Mouse (Mus musculus): ENCODE measurements around the gene Inpp5k. TPM values are rescaled to one million over a fixed set of nuclear protein-coding genes. Genes with fewer than 3 reads are reported as not detected.

Inpp5k gene
- polyA plus RNA-seq, 1 experiment from 2014 or later, result 17.6 TPM

DNA sequence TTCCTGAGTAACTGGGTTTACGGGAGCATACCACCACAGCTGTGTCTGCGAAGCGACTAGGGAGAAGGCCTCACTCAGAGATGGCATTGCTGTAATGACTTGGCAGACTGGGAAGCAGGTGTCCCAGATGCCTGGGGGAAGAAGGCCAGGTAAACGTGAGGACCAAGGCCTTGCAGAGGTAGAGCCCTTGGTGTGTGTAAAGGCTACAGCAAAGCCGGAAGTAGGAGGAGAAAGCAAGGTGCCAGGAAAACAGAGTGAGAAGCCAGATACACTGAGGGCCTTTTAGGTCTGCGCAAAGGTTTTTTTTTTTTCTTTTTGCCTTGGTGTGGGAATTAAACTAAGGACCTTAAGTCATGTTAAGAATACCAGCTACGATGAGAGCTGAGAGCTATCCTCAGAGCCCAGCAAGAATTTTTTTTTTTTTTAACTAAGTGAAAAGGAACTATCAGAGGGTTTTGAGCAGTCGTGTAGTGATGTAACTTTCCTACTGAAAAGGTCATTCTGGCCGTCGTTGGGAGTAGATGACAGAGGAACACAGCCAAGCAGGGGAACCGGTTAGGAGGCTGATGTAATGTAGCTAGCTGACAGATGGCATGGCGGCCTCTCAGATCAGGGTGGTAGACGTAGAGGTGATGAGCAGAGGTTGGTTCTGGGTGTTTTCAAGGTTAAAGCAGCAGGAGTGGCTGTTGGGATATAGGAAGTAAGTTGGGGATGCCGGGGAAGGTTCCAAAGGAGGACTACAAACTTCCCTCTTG is 28.4 kb downstream of the Inpp5k start:
- peaks cover 43% of the 10 kb centered on the region for H3K36me3 ChIP-seq

GRCm38 (mm10) chr11:75660081-75660590 is 29.3 kb downstream of the Inpp5k start:
- no peak overlapping the region for H3K4me3 ChIP-seq
- H3K27ac ChIP-seq, result no peak overlapping the region
- DNase-seq (ENCODE audit: low spot score), result no peak
- H3K9me3 ChIP-seq (replicated peaks), result no peaks in the 10 kb centered on the region
- H3K27me3 ChIP-seq (ENCODE audit: low read depth, poor library complexity, severe bottlenecking), result peaks cover 17% of the 10 kb centered on the region
- peaks cover 20% of the 10 kb centered on the region for H3K4me1 ChIP-seq
- H3K36me3 ChIP-seq, result peaks cover 45% of the 10 kb centered on the region
- 96% methylated on average over 12 of the region's 12 CpGs for WGBS

More for the DNA sequence above, 28.4 kb downstream of the Inpp5k start:
- no peak overlapping the region for H3K27ac ChIP-seq
- peaks cover 27% of the 10 kb centered on the region for H3K27me3 ChIP-seq (ENCODE audit: low read depth, poor library complexity, severe bottlenecking)
- no peaks in the 10 kb centered on the region for H3K9me3 ChIP-seq (replicated peaks)
- WGBS, result 83% methylated on average over 14 of the region's 14 CpGs
- no peak overlapping the region for H3K4me3 ChIP-seq
- DNase-seq (ENCODE audit: low spot score), result no peak
- H3K4me1 ChIP-seq, result peaks cover 29% of the 10 kb centered on the region

DNA sequence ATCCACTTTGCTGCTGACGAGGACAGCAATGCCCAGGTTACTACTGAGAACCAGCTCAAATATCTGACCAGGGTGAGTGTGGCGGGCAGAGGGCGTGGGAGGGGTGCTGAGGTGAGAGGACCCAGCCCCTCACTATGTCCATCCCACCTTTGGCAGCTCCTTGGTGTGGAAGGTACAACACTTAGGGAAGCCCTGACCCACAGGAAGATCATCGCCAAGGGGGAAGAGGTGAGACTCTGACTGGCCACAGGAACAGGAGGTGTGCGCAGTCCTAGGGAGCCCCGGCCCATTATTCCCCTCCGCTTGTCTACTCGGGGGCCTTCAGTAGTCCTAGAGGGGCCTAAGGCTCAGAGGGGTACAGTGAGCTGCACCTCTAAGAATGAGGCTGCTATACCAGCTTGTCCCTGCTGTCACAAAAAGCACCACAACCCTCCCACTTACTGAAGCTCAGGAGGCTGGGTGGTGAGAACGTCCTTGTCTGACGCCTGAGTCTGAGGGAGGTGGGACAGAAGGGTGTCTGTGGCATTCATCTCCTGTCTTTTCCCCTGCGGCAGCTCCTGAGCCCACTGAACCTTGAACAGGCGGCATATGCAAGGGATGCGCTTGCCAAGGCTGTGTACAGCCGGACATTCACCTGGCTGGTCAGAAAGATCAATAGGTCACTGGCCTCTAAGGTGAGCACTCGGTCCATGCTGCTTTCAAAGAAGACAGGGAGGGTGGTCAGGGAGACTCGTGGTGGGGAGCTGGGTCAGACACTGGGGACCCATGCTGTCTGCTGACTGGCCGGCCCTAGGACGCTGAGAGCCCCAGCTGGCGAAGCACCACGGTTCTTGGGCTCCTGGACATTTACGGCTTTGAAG is 30.4 kb downstream of the Inpp5k start:
- no peak overlapping the region for H3K4me3 ChIP-seq
- H3K36me3 ChIP-seq, result peaks cover 55% of the 10 kb centered on the region
- DNase-seq (ENCODE audit: low spot score), result no peak
- no peak overlapping the region for H3K27ac ChIP-seq
- peaks cover 11% of the 10 kb centered on the region for H3K4me1 ChIP-seq
- H3K9me3 ChIP-seq (replicated peaks), result no peaks in the 10 kb centered on the region
- H3K27me3 ChIP-seq (ENCODE audit: low read depth, poor library complexity, severe bottlenecking), result peaks cover 12% of the 10 kb centered on the region
- 90% methylated on average over 21 of the region's 21 CpGs for WGBS

DNA sequence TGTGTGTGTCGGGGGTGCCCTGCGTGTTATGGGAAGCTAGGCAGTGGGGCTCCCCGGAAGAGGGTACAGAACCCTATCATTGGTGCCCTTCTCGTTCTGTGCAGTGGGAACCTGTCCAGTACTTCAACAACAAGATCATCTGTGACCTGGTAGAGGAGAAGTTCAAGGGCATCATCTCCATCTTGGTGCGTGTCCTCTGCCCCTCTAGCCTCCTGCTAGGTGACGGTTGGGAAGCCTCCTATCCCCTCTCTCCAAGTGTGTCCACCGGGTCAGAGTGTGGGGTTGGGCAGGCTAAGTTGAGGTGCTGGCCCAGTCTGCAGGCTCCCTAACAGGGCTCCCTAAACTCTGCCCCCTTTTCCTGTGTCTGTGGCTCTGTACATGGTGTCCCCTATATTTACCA is 31.3 kb downstream of the Inpp5k start:
- DNase-seq (ENCODE audit: low spot score), result no peak
- no peak overlapping the region for H3K27ac ChIP-seq
- peaks cover under 1% of the 10 kb centered on the region for H3K4me1 ChIP-seq
- peaks cover 5% of the 10 kb centered on the region for H3K27me3 ChIP-seq (ENCODE audit: low read depth, poor library complexity, severe bottlenecking)
- H3K9me3 ChIP-seq (replicated peaks), result no peaks in the 10 kb centered on the region
- peaks cover 62% of the 10 kb centered on the region for H3K36me3 ChIP-seq
- WGBS, result 93% methylated on average over 7 of the region's 7 CpGs
- H3K4me3 ChIP-seq, result no peak overlapping the region

- Histone ChIP-seq H3K4me1 (no peaks in the 10 kb centered on the region), H3K27me3 (ENCODE audit: low read depth, poor library complexity, severe bottlenecking) (no peaks in the 10 kb centered on the region), H3K9me3 (replicated peaks) (no peaks in the 10 kb centered on the region), H3K36me3 (peaks cover 71% of the 10 kb centered on the region), H3K27ac (no peak overlapping the region), H3K4me3 (no peak overlapping the region)
- DNase-seq (ENCODE audit: low spot score), result no peak
- WGBS, result 92% methylated on average over 6 of the region's 6 CpGs
Measured at GRCm38 (mm10) chr11:75666296-75666695, 35.5 kb downstream of the Inpp5k start.

GRCm38 (mm10) chr11:75668621-75669020 is 37.8 kb downstream of the Inpp5k start:
- Histone ChIP-seq H3K36me3 (peaks cover 68% of the 10 kb centered on the region), H3K27ac (no peak overlapping the region), H3K27me3 (ENCODE audit: low read depth, poor library complexity, severe bottlenecking) (no peaks in the 10 kb centered on the region), H3K9me3 (replicated peaks) (no peaks in the 10 kb centered on the region), H3K4me1 (no peaks in the 10 kb centered on the region), H3K4me3 (no peak overlapping the region)
- 88% methylated on average over 3 of the region's 3 CpGs for WGBS
- DNase-seq (ENCODE audit: low spot score), result no peak

- DNase-seq (ENCODE audit: low spot score), result no peak
- WGBS, result 91% methylated on average over 11 of the region's 11 CpGs
- Histone ChIP-seq H3K4me1 (no peaks in the 10 kb centered on the region), H3K4me3 (no peak overlapping the region), H3K9me3 (replicated peaks) (no peaks in the 10 kb centered on the region), H3K36me3 (peaks cover 71% of the 10 kb centered on the region), H3K27ac (no peak overlapping the region), H3K27me3 (ENCODE audit: low read depth, poor library complexity, severe bottlenecking) (no peaks in the 10 kb centered on the region)
Measured at GRCm38 (mm10) chr11:75669176-75669852, 38.5 kb downstream of the Inpp5k start.

DNA sequence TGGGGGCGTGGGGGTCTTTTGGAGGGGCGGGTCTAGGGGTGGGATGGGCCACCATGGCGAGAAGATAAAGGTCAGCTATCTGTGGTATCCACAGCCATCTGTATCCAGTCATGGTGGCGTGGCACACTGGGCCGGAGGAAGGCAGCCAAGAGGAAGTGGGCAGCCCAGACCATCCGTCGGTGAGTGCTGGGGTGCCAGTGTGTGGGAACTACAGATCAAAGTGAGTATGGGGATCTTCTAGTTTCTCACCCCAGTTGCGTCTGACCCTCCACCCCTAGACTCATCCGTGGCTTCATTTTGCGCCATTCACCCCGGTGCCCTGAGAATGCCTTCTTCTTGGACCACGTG is 39.0 kb downstream of the Inpp5k start:
- Histone ChIP-seq H3K9me3 (replicated peaks) (no peaks in the 10 kb centered on the region), H3K27ac (no peak overlapping the region), H3K36me3 (peaks cover 71% of the 10 kb centered on the region), H3K4me3 (no peak overlapping the region), H3K4me1 (no peaks in the 10 kb centered on the region), H3K27me3 (ENCODE audit: low read depth, poor library complexity, severe bottlenecking) (no peaks in the 10 kb centered on the region)
- DNase-seq (ENCODE audit: low spot score), result no peak
- 89% methylated on average over 12 of the region's 12 CpGs for WGBS

- H3K4me1 ChIP-seq, result no peaks in the 10 kb centered on the region
- H3K9me3 ChIP-seq (replicated peaks), result no peaks in the 10 kb centered on the region
- DNase-seq (ENCODE audit: low spot score), result no peak
- H3K27me3 ChIP-seq (ENCODE audit: low read depth, poor library complexity, severe bottlenecking), result no peaks in the 10 kb centered on the region
- no peak overlapping the region for H3K27ac ChIP-seq
- H3K4me3 ChIP-seq, result no peak overlapping the region
- H3K36me3 ChIP-seq, result peaks cover 55% of the 10 kb centered on the region
- 84% methylated on average over 22 of the region's 22 CpGs for WGBS
Measured at GRCm38 (mm10) chr11:75671426-75672180, 40.8 kb downstream of the Inpp5k start.

DNA sequence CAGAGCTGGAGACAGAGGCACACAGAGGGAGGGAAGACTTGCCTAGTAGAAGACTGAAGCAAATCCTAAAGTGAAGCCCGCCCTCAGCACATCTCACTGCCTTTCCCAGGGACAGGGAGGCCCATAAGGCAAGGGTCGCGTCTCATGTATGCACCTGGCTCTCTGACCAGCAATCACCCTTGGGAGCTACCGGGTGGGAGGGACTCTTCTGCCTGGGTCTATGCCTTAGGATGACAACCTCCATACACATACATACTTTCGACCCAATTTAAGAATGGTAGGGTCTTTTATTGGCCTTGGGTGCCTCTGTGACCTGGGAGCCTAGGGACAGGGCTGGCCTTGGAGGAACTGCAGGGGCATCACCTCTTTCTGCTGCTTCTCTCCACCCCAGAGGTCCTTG is 42.6 kb downstream of the Inpp5k start:
- no peaks in the 10 kb centered on the region for H3K9me3 ChIP-seq (replicated peaks)
- no peaks in the 10 kb centered on the region for H3K27me3 ChIP-seq (ENCODE audit: low read depth, poor library complexity, severe bottlenecking)
- 89% methylated on average over 5 of the region's 5 CpGs for WGBS
- H3K4me3 ChIP-seq, result no peak overlapping the region
- no peak for DNase-seq (ENCODE audit: low spot score)
- H3K4me1 ChIP-seq, result peaks cover under 1% of the 10 kb centered on the region; the same call in 1 of the 2 replicates
- H3K36me3 ChIP-seq, result peaks cover 43% of the 10 kb centered on the region
- H3K27ac ChIP-seq, result no peak overlapping the region

- Histone ChIP-seq H3K27ac (no peak overlapping the region), H3K36me3 (peaks cover 30% of the 10 kb centered on the region), H3K4me1 (peaks cover 9% of the 10 kb centered on the region), H3K4me3 (no peak overlapping the region), H3K27me3 (ENCODE audit: low read depth, poor library complexity, severe bottlenecking) (no peaks in the 10 kb centered on the region), H3K9me3 (replicated peaks) (no peaks in the 10 kb centered on the region)
- WGBS, result 91% methylated on average over 3 of the region's 3 CpGs
- DNase-seq (ENCODE audit: low spot score), result no peak
Measured at GRCm38 (mm10) chr11:75674875-75675274, 44.1 kb downstream of the Inpp5k start.

Data from limb, embryonic 10.5 days (tissue).